Mouse (Mus musculus) midbrain, embryonic 12.5 days (tissue): Measurements from ENCODE around the gene Pxdc1. TPM values are rescaled to one million over a fixed set of nuclear protein-coding genes. Genes with fewer than 3 reads are reported as not detected.

Source experiments
- ATAC-seq: fragments of 200-750 bp; cut with Nextera tagmentation; 2 replicates; pipeline ENCODE4 v1.8.0; 2017; ENCODE audit warnings: low read depth, moderate TSS enrichment, moderate library complexity; ENCODE audit not compliant: low FRiP score
- H3K27ac ChIP-seq: fragments of 300-500 bp; sonication (generic); replicated peaks from 2 replicates; pipeline ENCODE4 v1.5.1; 2016; ENCODE audit warnings: mild to moderate bottlenecking
- H3K27me3 ChIP-seq: fragments of 300-500 bp; sonication (generic); 2 replicates; pipeline ENCODE4 v1.6.1; 2016; ENCODE audit warnings: mild to moderate bottlenecking
- H3K36me3 ChIP-seq: fragments of 300-500 bp; sonication (generic); 2 replicates; pipeline ENCODE4 v1.6.1; 2016
- H3K4me1 ChIP-seq: fragments of 300-500 bp; sonication (generic); 2 replicates; pipeline ENCODE4 v1.6.1; 2016
- H3K4me2 ChIP-seq: fragments of 300-500 bp; sonication (generic); replicated peaks from 2 replicates; pipeline ENCODE4 v1.6.1; 2016; ENCODE audit warnings: mild to moderate bottlenecking, moderate library complexity
- H3K4me3 ChIP-seq: fragments of 300-500 bp; sonication (generic); 2 replicates; pipeline ENCODE4 v1.5.1; 2016; ENCODE audit warnings: mild to moderate bottlenecking
- H3K9ac ChIP-seq: fragments of 300-500 bp; sonication (generic); replicated peaks from 2 replicates; pipeline ENCODE4 v1.6.1; 2016; ENCODE audit warnings: mild to moderate bottlenecking, moderate library complexity
- H3K9me3 ChIP-seq: fragments of 300-500 bp; sonication (generic); 2 replicates; pipeline ENCODE4 v1.6.1; 2016; ENCODE audit warnings: mild to moderate bottlenecking
- WGBS: fragments of 180-500 bp; shearing (Covaris S2); methylation state at CpG from one replicate; pipeline ENCODE4 v1.1.7; 2016; 5-methylcytosine and 5-hydroxymethylcytosine counted together
- polyA plus RNA-seq: library from polyadenylated mRNA; unstranded; fragments of >200 nt; fragmentation: Nextera tagmentation; extraction: Ambion mirVana; gene quantifications from 2 replicates; pipeline ENCODE4 v1.2.1, GENCODE M21; 2016

The Pxdc1 gene
- polyA plus RNA-seq = 6.1 and 9.9 TPM in 2 replicates

- Histone ChIP-seq H3K4me2 (peak within 1 kb of the TSS; percentile 94), H3K36me3 (no peaks in the 10 kb centered on the region), H3K9ac (peak within 1 kb of the TSS; percentile 59), H3K4me3 (peak within 1 kb of the TSS; percentile 48), H3K4me1 (peaks cover 27% of the 10 kb centered on the region), H3K27me3 (peaks cover 82% of the 10 kb centered on the region), H3K9me3 (no peaks in the 10 kb centered on the region), H3K27ac (no peak within 1 kb of the TSS)
- no peak for ATAC-seq
- WGBS = 2% methylated on average over 9 of the region's 9 CpGs
Measured at GRCm38 (mm10) chr13:34653391-34653790, at the start of gene Pxdc1. Gene Pxdc1 (minus strand): TSS chr13:34653486.

DNA sequence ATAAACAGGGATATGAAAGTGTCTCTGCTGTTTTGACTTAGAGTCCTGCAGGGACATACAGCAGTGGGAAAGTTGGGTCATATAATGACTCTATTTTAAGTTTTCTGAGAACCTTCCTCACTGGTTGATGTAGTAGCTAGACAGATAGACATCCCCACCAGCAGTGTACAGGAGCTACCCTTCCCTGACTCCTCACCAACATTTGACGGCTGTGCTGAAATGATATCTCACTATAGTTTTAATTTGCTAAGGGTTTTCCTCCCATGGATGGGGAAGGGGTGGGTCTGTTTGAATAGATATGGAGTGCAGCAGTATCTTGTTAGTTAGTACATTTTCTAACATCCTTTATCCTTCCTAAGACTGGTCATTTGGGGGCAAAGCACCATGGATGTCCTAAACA, 47.3 kb upstream of the Pxdc1 start:
- Histone ChIP-seq H3K9me3 (no peaks in the 10 kb centered on the region), H3K27me3 (0 out of 2 replicates have a peak, but pooled peaks cover 5% of the 10 kb centered on the region), H3K27ac (no peak overlapping the region), H3K4me1 (no peaks in the 10 kb centered on the region), H3K4me2 (no peak overlapping the region), H3K4me3 (no peak overlapping the region), H3K36me3 (no peaks in the 10 kb centered on the region), H3K9ac (no peak overlapping the region)
- 92% methylated on average over 1 of the region's 1 CpGs for WGBS
- ATAC-seq = no peak

GRCm38 (mm10) chr13:34700091-34700490, 46.8 kb upstream of the Pxdc1 start:
- no peak overlapping the region for H3K4me3 ChIP-seq
- no peak overlapping the region for H3K9ac ChIP-seq
- WGBS = 78% methylated on average over 2 of the region's 2 CpGs
- H3K27ac ChIP-seq = no peak overlapping the region
- no peaks in the 10 kb centered on the region for H3K9me3 ChIP-seq
- H3K27me3 ChIP-seq = 0 out of 2 replicates have a peak, but pooled peaks cover 5% of the 10 kb centered on the region
- H3K4me1 ChIP-seq = no peaks in the 10 kb centered on the region
- no peak overlapping the region for H3K4me2 ChIP-seq
- no peaks in the 10 kb centered on the region for H3K36me3 ChIP-seq
- ATAC-seq = no peak

DNA sequence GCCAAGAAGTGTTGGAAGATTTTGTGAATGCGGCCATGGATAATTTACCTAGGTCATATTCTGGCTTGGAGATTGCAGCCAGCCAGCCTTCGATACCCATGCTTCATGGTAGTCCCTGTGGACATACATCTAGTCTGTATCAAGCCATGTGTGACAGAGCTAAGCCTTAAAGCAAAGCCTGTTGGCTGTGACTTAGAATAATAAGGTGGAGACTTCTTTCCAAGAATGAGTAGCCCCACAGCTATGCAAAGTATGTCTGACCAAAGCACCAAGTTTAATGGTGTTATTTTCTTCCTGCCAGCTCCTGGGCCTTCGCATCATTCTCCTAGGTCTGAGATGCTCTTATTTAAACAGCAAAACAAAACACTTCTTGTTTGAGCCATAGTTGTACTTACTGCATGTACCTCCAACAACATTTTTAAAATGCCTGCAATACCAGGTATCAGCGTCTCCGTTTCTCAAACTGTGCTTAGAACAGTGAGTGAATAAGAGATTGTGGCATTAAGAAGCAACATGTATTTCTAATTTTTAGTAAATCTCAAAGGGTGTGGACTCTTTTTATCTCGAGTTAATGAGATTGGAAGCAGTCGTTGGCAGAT, 43.5 kb upstream of the Pxdc1 start:
- WGBS = 87% methylated on average over 7 of the region's 7 CpGs
- H3K27ac ChIP-seq = no peak overlapping the region
- 0 out of 2 replicates have a peak, but pooled peaks cover 5% of the 10 kb centered on the region for H3K27me3 ChIP-seq
- H3K9me3 ChIP-seq = no peaks in the 10 kb centered on the region
- H3K4me2 ChIP-seq = no peak overlapping the region
- H3K4me3 ChIP-seq = no peak overlapping the region
- no peaks in the 10 kb centered on the region for H3K4me1 ChIP-seq
- no peaks in the 10 kb centered on the region for H3K36me3 ChIP-seq
- H3K9ac ChIP-seq = no peak overlapping the region
- ATAC-seq = no peak

- Histone ChIP-seq H3K27ac (no peak overlapping the region), H3K4me2 (no peak overlapping the region), H3K4me1 (no peaks in the 10 kb centered on the region), H3K4me3 (no peak overlapping the region), H3K9ac (no peak overlapping the region), H3K27me3 (0 out of 2 replicates have a peak, but pooled peaks cover 3% of the 10 kb centered on the region), H3K36me3 (no peaks in the 10 kb centered on the region), H3K9me3 (no peaks in the 10 kb centered on the region)
- ATAC-seq = no peak
- 82% methylated on average over 6 of the region's 6 CpGs for WGBS
Measured at GRCm38 (mm10) chr13:34693111-34693510, 39.8 kb upstream of the Pxdc1 start.

- Histone ChIP-seq H3K4me2 (no peak overlapping the region), H3K4me1 (no peaks in the 10 kb centered on the region), H3K36me3 (no peaks in the 10 kb centered on the region), H3K27ac (no peak overlapping the region), H3K4me3 (no peak overlapping the region), H3K9ac (no peak overlapping the region), H3K9me3 (no peaks in the 10 kb centered on the region), H3K27me3 (no peaks in the 10 kb centered on the region)
- ATAC-seq = no peak
- 73% methylated on average over 1 of the region's 1 CpGs for whole genome bisulfite sequencing
Measured at GRCm38 (mm10) chr13:34691049-34691448, 37.8 kb upstream of the Pxdc1 start.

DNA sequence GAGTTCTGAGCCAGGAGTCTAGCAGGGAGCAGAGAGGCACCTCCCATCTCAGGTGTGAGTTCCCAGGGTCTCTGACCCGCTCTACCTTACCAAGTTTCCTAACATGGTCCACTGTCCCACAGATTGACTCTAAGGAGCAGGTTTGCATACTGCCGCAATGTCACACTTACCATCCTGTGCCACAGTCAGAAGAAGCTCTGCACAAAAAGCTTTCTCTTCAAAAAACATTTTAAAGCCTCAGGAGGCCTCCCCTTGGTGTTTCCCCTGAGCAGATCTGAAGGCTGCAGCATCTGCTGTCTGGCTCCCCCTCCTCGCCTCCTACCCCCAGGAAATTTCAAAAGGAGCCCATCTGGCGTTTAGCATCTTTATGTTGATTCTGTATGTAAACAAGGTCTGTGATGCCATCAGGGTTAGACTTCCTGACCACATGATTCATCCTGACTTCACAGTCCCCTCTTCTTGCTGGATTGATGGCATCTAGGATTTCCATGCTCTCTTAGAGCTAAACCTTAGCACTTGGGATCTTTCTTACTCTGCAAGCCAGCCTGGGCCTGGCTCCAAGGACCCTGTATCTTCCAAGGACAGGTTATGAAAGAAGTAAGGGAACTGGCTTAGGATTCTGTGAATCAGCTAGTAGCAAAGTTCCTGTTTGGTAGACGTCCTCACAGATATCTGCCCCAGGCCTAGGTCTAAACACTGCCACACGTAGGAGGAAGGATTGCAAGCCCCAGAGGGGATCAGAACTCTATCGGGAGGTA, 31.9 kb upstream of the Pxdc1 start:
- H3K27ac ChIP-seq = no peak overlapping the region
- no peak overlapping the region for H3K4me3 ChIP-seq
- no peak overlapping the region for H3K4me2 ChIP-seq
- H3K9ac ChIP-seq = no peak overlapping the region
- ATAC-seq = no peak
- no peaks in the 10 kb centered on the region for H3K9me3 ChIP-seq
- no peaks in the 10 kb centered on the region for H3K27me3 ChIP-seq
- H3K4me1 ChIP-seq = no peaks in the 10 kb centered on the region
- no peaks in the 10 kb centered on the region for H3K36me3 ChIP-seq
- 79% methylated on average over 7 of the region's 7 CpGs for WGBS

GRCm38 (mm10) chr13:34683762-34684488, 30.6 kb upstream of the Pxdc1 start:
- no peaks in the 10 kb centered on the region for H3K9me3 ChIP-seq
- no peak overlapping the region for H3K27ac ChIP-seq
- no peak overlapping the region for H3K4me2 ChIP-seq
- H3K9ac ChIP-seq = no peak overlapping the region
- H3K4me1 ChIP-seq = no peaks in the 10 kb centered on the region
- H3K4me3 ChIP-seq = no peak overlapping the region
- ATAC-seq = no peak
- no peaks in the 10 kb centered on the region for H3K27me3 ChIP-seq
- H3K36me3 ChIP-seq = no peaks in the 10 kb centered on the region
- 91% methylated on average over 18 of the region's 18 CpGs for WGBS

- no peak for ATAC-seq
- H3K9me3 ChIP-seq = no peaks in the 10 kb centered on the region
- H3K4me1 ChIP-seq = no peaks in the 10 kb centered on the region
- WGBS = 91% methylated on average over 9 of the region's 9 CpGs
- 0 out of 2 replicates have a peak, but pooled peaks cover 2% of the 10 kb centered on the region for H3K27me3 ChIP-seq
- no peak overlapping the region for H3K27ac ChIP-seq
- no peak overlapping the region for H3K4me3 ChIP-seq
- H3K36me3 ChIP-seq = no peaks in the 10 kb centered on the region
- no peak overlapping the region for H3K4me2 ChIP-seq
- H3K9ac ChIP-seq = no peak overlapping the region
Measured at GRCm38 (mm10) chr13:34683270-34683669, 30.0 kb upstream of the Pxdc1 start.

DNA sequence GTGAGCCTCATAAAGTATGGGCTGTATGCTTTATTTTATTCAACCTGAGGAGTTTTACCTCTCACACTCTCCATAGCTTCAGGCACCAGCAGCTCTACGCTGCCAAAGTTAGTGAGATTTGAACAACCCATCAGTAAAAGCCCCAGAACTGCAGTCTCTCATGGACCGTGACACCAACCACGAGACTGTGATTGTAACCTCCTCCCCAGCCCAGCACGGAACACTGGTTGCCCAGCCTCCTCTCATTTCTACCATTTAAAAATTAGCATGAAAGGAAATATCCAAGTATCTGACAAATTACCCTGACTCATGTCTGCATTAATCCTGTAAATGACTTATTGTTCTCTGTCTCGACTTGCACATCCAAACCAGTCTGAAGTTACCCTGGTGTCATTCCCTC, 23.2 kb upstream of the Pxdc1 start:
- 58% methylated on average over 5 of the region's 5 CpGs for WGBS

DNA sequence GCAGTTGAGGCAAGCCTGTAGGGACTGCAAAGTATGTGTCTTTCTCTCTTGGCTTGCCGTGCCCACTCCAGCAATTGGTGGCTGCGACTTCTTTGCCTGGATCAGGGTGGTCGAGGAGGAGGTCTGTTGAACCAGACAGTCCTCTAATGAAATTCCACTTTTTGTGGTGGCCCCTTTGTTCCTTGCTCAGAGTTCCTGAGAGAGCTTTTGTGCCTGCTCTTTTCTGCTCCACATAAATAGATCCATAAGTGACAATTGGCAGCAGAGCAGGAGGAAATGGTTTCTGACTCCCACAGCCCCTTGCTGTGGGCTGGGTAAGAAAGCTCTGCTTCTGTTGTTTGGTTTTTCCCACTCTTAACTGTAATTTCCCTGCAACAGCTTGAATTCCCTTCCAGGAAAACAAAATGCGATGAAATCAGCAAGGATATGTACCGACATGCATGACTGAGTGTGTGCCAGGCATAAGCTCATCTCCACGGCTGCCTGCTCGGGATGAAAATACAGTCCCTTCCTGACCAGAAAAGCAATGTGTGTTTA, 22.6 kb upstream of the Pxdc1 start:
- no peaks in the 10 kb centered on the region for H3K36me3 ChIP-seq
- 11% methylated on average over 7 of the region's 7 CpGs for WGBS
- no peak overlapping the region for H3K9ac ChIP-seq
- H3K9me3 ChIP-seq = no peaks in the 10 kb centered on the region
- peak; percentile 44; the same call in 1 of the 2 replicates for ATAC-seq
- no peak overlapping the region; the same call in 1 of the 2 replicates for H3K4me2 ChIP-seq
- H3K4me3 ChIP-seq = no peak overlapping the region
- H3K27me3 ChIP-seq = peaks cover 39% of the 10 kb centered on the region
- peak overlapping the region; percentile 60; the same call in 1 of the 2 replicates for H3K27ac ChIP-seq
- peaks cover 13% of the 10 kb centered on the region for H3K4me1 ChIP-seq

More for the DNA sequence above, 23.2 kb upstream of the Pxdc1 start:
- H3K9ac ChIP-seq = no peak overlapping the region
- H3K4me2 ChIP-seq = no peak overlapping the region
- H3K27me3 ChIP-seq = peaks cover 34% of the 10 kb centered on the region
- no peak for ATAC-seq
- H3K4me3 ChIP-seq = no peak overlapping the region
- peaks cover 13% of the 10 kb centered on the region for H3K4me1 ChIP-seq
- no peaks in the 10 kb centered on the region for H3K9me3 ChIP-seq
- no peaks in the 10 kb centered on the region for H3K36me3 ChIP-seq
- H3K27ac ChIP-seq = peak overlapping the region; percentile 25; the same call in 1 of the 2 replicates

DNA sequence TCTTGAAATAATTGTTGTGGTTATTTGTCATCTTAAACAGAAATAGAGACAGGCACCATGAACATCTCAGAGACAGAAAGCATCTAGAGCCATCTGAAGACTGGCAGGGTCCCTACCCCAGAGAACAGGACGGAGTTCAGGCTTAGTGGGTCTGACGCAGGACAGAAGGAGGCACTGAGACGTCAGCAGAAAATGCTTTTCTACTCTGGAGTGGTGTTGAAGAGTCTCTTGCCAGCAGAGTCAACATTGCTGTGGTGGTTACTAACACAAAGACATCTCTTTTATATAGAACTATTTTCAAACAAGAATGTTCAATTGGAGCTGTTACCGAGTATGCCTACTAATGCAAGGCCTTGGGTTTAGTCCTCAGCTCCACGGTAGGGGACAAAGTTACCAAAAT, 20.1 kb upstream of the Pxdc1 start:
- Histone ChIP-seq H3K4me1 (peaks cover 27% of the 10 kb centered on the region), H3K4me2 (no peak overlapping the region), H3K9me3 (peaks cover 5% of the 10 kb centered on the region), H3K4me3 (no peak overlapping the region), H3K36me3 (no peaks in the 10 kb centered on the region), H3K9ac (no peak overlapping the region), H3K27me3 (peaks cover 45% of the 10 kb centered on the region), H3K27ac (no peak overlapping the region)
- no peak for ATAC-seq
- 84% methylated on average over 5 of the region's 5 CpGs for WGBS
